Comparison of ENCODE assay signal across 8 mouse cellular contexts in the genomic region with DNA sequence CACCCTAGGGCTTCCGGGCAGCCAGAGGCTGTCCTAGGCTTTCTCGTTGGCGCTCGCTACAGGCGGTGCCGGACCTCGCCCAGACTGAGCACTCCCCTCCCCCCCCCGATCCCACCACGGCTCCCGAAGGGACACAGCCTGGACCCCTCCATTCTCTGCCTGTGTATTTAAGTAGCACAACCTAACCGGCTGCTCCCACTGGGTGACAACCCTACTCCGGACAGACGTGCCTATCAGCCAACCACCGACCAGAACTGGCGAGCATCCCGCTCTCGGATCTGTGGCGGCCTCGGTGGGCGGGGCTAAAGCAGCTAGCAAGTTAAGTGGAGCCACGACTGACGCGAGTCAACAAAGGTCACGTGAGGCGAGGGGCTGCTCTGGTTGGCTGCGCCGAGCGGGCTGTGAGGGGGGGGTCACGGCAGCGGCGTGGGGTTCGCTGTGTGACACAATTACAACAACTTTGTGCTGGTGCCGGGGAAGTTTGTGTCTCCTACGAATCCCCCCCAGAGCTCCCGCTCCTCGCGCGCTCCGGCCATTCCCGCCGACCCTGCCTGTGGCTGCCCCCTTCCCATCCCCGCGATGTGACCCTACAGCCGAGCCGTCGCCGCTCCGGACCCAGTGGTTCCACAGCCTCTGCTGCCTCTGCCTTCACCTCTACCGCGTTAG. TPM values are rescaled to one million over a fixed set of nuclear protein-coding genes. Genes with fewer than 3 reads are reported as not detected.
DNase-seq lines count a peak whose midpoint lies in the region; ATAC-seq and TF ChIP-seq lines count a peak whose summit lies in the region.

A gene (plus strand): TSS at position 384 of the 666 bp plus-strand sequence.

- no peaks in the 10 kb centered on the region for H3K36me3 ChIP-seq in G1E (replicated peaks)
- H3K36me3 ChIP-seq in forebrain, embryonic 16.5 days (ENCODE audit: control insufficient read depth, insufficient read depth), result no peaks in the 10 kb centered on the region
- H3K36me3 ChIP-seq in lung, embryonic 14.5 days (ENCODE audit: insufficient read depth), result no peaks in the 10 kb centered on the region
- no peaks in the 10 kb centered on the region for H3K36me3 ChIP-seq in thymus, adult 2 months (ENCODE audit: control insufficient read depth, insufficient read depth, low read length)

- under 1% methylated on average over 48 of the region's 50 CpGs for WGBS in forebrain, embryonic 16.5 days
- WGBS in lung, embryonic 14.5 days, result under 1% methylated on average over 43 of the region's 50 CpGs
- WGBS in olfactory bulb, adult 2 months, result under 1% methylated on average over 49 of the region's 50 CpGs
- WGBS in thymus, adult 2 months, result under 1% methylated on average over 40 of the region's 50 CpGs

- H3K4me1 ChIP-seq in G1E (ENCODE audit: insufficient read depth, low read depth, low read length), result no peaks in the 10 kb centered on the region
- 0 out of 2 replicates have a peak, but pooled peaks cover 2% of the 10 kb centered on the region for H3K4me1 ChIP-seq in forebrain, embryonic 16.5 days (replicated peaks; ENCODE audit: control insufficient read depth, insufficient read depth, low read length)
- no peaks in the 10 kb centered on the region for H3K4me1 ChIP-seq in lung, embryonic 14.5 days (ENCODE audit: insufficient read depth)
- no peaks in the 10 kb centered on the region for H3K4me1 ChIP-seq in olfactory bulb, adult 2 months (ENCODE audit: control insufficient read depth, insufficient read depth, low read length)
- no peaks in the 10 kb centered on the region for H3K4me1 ChIP-seq in thymus, adult 2 months (replicated peaks; ENCODE audit: control insufficient read depth, insufficient read depth, low read length)

- peak within 1 kb of the TSS; percentile 91 for H3K9ac ChIP-seq in forebrain, embryonic 16.5 days (replicated peaks; ENCODE audit: low read depth, low read length)
- peak within 1 kb of the TSS; percentile 90 for H3K9ac ChIP-seq in lung, embryonic 14.5 days

- intact Hi-C loops in heart, postnatal 36 days (cut with DNase I), result loop anchor here (5.0 to 10.0 kb wide), 3 partner anchors 90 to 590 kb away; a partner anchor contains a TSS

- DNase-seq in G1E (ENCODE audit: low spot score), result peak; percentile 85
- DNase-seq in cerebellum, adult 18-20 months, result peak; percentile 99 to 100
- peak; percentile 95 to 100 for DNase-seq in heart, postnatal 36 days
- DNase-seq in layer of hippocampus, adult 2 months (ENCODE audit: low spot score in 2 of 2), result peak; percentile 93 to 100
- DNase-seq in lung, embryonic 14.5 days, result peak; percentile 99
- DNase-seq in thymus, adult 2 months, result peak; percentile 96

- H3K4me2 ChIP-seq in forebrain, embryonic 16.5 days (ENCODE audit: low read length), result peak within 1 kb of the TSS; percentile 75
- H3K4me2 ChIP-seq in lung, embryonic 14.5 days, result peak within 1 kb of the TSS; percentile 61

- no peak for TF ChIP-seq CTCF in G1E (IDR thresholded peaks at IDR 0.05; ENCODE audit: low read depth, low read length)
- TF ChIP-seq CTCF in layer of hippocampus, adult 2 months (conservative IDR thresholded peaks at IDR 0.05), result no peak
- TF ChIP-seq CTCF in lung, embryonic 14.5 days (IDR thresholded peaks at IDR 0.05; ENCODE audit: low read depth), result no peak
- no peak for TF ChIP-seq CTCF in olfactory bulb, adult 2 months (IDR thresholded peaks at IDR 0.05; ENCODE audit: insufficient read depth, low read depth, low read length)
- no peak for TF ChIP-seq CTCF in thymus, adult 2 months (IDR thresholded peaks at IDR 0.05; ENCODE audit: borderline replicate concordance, control insufficient read depth, extremely low read depth, insufficient read depth, low read length, poor library complexity)

- TF ChIP-seq POLR2A in olfactory bulb, adult 2 months (IDR thresholded peaks at IDR 0.05; ENCODE audit: insufficient read depth, low read depth, low read length), result peak; percentile 47; the same call in 1 of the 2 replicates
- peak; percentile 73 for TF ChIP-seq POLR2A in thymus, adult 2 months (IDR thresholded peaks at IDR 0.05; ENCODE audit: control insufficient read depth, extremely low read depth, insufficient read depth, low read length, poor library complexity)

- peak within 1 kb of the TSS; percentile 81 for H3K4me3 ChIP-seq in G1E (ENCODE audit: low read depth, low read length)
- H3K4me3 ChIP-seq in forebrain, embryonic 16.5 days (replicated peaks; ENCODE audit: low read length), result peak within 1 kb of the TSS; percentile 88
- H3K4me3 ChIP-seq in layer of hippocampus, adult 2 months, result peak within 1 kb of the TSS; percentile 75
- peak within 1 kb of the TSS; percentile 70 for H3K4me3 ChIP-seq in lung, embryonic 14.5 days (ENCODE audit: low read depth, low read length)
- peak within 1 kb of the TSS; percentile 98 for H3K4me3 ChIP-seq in olfactory bulb, adult 2 months (ENCODE audit: insufficient read depth, low read depth, low read length)
- peak within 1 kb of the TSS; percentile 93 for H3K4me3 ChIP-seq in thymus, adult 2 months (ENCODE audit: control insufficient read depth, insufficient read depth, low read length)

- ATAC-seq in G1E (ENCODE audit: extremely low read depth, insufficient number of reproducible peaks, low FRiP score, poor library complexity, severe bottlenecking), result peak; percentile 96
- ATAC-seq in forebrain, embryonic 16.5 days, result peak; percentile 98
- ATAC-seq in lung, embryonic 14.5 days (ENCODE audit: insufficient read depth), result peak; percentile 100

- H3K27me3 ChIP-seq in G1E (ENCODE audit: insufficient read depth, low read length), result no peaks in the 10 kb centered on the region
- H3K27me3 ChIP-seq in forebrain, embryonic 16.5 days (replicated peaks; ENCODE audit: control insufficient read depth, insufficient read depth, low read length), result no peaks in the 10 kb centered on the region
- H3K27me3 ChIP-seq in lung, embryonic 14.5 days (ENCODE audit: insufficient read depth, low read length), result no peaks in the 10 kb centered on the region
- H3K27me3 ChIP-seq in thymus, adult 2 months (ENCODE audit: control insufficient read depth, insufficient read depth, low read length), result no peaks in the 10 kb centered on the region

- no peaks in the 10 kb centered on the region for H3K9me3 ChIP-seq in G1E (replicated peaks)
- no peaks in the 10 kb centered on the region for H3K9me3 ChIP-seq in forebrain, embryonic 16.5 days (ENCODE audit: control insufficient read depth, low read length)
- no peaks in the 10 kb centered on the region for H3K9me3 ChIP-seq in lung, embryonic 14.5 days (ENCODE audit: low read depth, low read length)

- H3K27ac ChIP-seq in forebrain, embryonic 16.5 days (ENCODE audit: low read length), result peak within 1 kb of the TSS; percentile 97
- H3K27ac ChIP-seq in layer of hippocampus, adult 2 months, result peak within 1 kb of the TSS; percentile 99
- H3K27ac ChIP-seq in lung, embryonic 14.5 days (ENCODE audit: low read depth), result peak within 1 kb of the TSS; percentile 98
- H3K27ac ChIP-seq in olfactory bulb, adult 2 months (ENCODE audit: insufficient read depth, low read depth, low read length), result peak within 1 kb of the TSS; percentile 97
- peak within 1 kb of the TSS; percentile 91 for H3K27ac ChIP-seq in thymus, adult 2 months (ENCODE audit: control insufficient read depth, insufficient read depth, low read length)

RNA-seq across cellular contexts. Expression of the gene that starts here (rescaled TPM):
- 114 and 135 TPM in 2 replicates for total RNA-seq in G1E (2014; fragmentation: Nextera tagmentation)
- 59.7 and 61.5 TPM in 2 replicates for total RNA-seq in G1E (2017)
- 25.8 and 26.6 TPM in 2 replicates for polyA plus RNA-seq in G1E (2012)
- polyA plus RNA-seq in forebrain, embryonic 16.5 days (2015; fragmentation: Nextera tagmentation; extraction: Ambion mirVana), result 24.1 and 27.7 TPM in 2 replicates
- 10 to 100 TPM; 23.7 to 51.5 TPM for total RNA-seq in heart, postnatal 36 days (2021)
- 10 to 100 TPM; 37.3 to 59.2 TPM for total RNA-seq in layer of hippocampus, adult 2 months (2021)
- 28.5 and 39.6 TPM in 2 replicates for polyA plus RNA-seq in lung, embryonic 14.5 days (2014; fragmentation: Nextera tagmentation; extraction: Ambion mirVana)
- polyA plus RNA-seq in olfactory bulb, adult 2 months (2012; ENCODE audit: insufficient read depth, insufficient read length, low replicate concordance, missing spikeins), result not detected in 2 replicates
- 38.2 and 41.7 TPM in 2 replicates for polyA plus RNA-seq in thymus, adult 2 months (2012; rRNA removed)

Comparison
In these comparisons a context has a peak if more than half of its experiments do, and no peak if none do; other contexts are left out.
1. Peak in every context shown above with its lines: DNase-seq, ATAC-seq, H3K4me3 ChIP-seq and H3K27ac ChIP-seq.